Mouse (Mus musculus): ENCODE data around the gene Gm10392.
A peak's percentile ranks its signal among the peaks of the same experiment; 100 is the strongest.

Gene Gm10392

DNA sequence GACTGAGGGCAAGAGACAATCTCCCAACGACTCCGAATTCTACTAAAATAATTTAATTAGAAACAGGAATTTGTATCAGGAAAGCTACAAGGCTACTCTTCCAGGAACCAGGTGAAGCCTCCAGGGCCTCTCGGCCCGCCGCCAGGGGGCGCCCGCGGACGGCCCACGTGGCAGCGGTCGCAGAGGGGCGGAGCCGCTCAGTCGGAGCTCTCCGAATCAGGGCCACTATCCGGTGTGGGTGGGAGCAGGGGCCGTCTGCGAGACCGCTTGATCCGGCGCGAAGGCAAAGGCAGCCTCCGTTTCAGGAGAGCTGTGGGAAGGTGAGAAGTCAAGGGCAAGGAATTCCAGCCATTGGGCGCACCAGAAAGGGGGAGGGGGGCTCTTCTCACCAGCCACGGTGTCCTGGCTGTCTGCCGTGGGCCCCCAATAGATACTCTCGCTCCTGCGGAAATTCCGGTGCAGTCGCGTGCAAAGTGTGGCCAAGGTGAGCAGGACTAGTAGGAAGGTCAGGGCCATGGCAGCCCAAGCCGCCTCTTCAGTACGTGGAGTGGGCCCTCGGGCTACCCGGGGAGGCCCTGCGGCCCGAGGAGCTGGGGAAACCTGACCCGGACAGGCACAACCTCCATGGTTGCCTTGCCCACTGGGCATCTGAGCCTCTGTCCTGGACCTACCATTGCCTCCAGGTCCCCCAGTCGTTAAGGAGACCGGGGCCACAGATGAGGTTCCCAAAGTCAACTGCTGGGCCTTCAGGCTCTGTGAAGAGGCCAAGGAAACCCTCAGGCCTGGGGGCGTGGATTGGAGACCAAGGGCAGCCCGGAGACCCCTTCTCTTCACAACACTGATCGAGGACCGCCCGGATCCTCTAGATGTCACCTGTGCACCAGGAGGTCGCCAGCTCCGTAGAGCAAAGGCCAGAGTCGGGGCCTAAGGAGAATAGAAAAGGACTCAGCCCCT is 10.7 kb downstream of the Gm10392 start:
- peak; percentile 92 for DNase-seq (ENCODE audit: low read depth)

DNA sequence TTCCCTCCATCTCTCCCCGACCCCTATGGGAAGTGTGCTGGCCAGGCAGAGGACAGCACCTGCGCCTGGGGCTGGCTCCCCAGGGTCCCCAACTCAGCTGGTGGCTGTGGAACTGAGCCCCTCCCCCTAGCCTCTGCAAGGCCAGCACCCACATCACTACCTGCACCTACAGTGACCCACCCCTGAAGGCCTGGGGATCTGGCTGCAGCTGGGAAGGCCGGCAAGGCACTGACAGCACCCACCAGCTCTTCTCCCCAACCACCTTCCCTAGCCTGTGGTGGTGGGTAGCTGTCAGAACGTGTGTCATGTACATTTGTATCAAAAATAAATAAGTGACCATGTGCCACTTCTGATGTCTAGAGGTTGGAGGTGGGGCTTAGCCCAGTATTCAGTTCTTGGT is 11.6 kb downstream of the Gm10392 start:
- no peak for DNase-seq (ENCODE audit: low read depth)

DNA sequence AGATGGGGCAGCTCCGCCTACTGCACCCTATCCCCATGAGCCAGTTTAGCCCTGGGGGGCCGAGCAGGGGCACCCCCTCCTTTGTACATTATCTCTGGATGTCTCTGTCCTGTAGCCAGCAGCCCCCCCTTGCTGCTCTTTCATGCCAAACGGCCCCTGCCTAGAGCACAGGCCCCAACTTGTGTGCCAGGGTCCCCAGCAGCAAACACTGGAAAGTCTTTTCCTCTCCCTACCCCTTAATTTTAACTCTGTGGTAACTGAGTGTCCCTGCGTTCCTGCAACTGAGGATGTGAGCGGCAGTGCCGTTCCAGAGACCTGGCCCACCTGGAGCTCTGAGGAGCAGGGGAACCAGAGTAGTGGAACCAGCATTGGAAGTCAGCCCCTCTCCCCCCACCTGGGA is 12.1 kb downstream of the Gm10392 start:
- no peak for DNase-seq (ENCODE audit: low read depth)

DNA sequence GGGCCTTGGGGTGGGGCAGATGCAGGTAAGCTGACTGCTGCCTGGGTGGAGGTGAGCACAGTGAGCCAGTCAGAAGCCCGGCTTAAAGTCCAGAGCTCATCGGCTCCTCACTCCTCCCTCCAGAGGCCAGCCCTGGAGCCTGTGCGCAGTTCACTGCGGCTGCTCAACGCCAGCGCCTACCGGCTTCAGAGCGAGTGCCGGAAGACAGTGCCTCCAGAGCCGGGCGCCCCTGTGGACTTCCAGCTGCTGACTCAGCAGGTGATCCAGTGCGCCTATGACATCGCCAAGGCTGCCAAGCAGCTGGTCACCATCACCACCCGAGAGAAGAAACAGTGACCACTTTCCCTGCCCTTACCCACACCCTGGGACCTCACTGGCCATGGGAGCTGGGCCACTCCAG is 12.7 kb downstream of the Gm10392 start:
- DNase-seq (ENCODE audit: low read depth): no peak

DNA sequence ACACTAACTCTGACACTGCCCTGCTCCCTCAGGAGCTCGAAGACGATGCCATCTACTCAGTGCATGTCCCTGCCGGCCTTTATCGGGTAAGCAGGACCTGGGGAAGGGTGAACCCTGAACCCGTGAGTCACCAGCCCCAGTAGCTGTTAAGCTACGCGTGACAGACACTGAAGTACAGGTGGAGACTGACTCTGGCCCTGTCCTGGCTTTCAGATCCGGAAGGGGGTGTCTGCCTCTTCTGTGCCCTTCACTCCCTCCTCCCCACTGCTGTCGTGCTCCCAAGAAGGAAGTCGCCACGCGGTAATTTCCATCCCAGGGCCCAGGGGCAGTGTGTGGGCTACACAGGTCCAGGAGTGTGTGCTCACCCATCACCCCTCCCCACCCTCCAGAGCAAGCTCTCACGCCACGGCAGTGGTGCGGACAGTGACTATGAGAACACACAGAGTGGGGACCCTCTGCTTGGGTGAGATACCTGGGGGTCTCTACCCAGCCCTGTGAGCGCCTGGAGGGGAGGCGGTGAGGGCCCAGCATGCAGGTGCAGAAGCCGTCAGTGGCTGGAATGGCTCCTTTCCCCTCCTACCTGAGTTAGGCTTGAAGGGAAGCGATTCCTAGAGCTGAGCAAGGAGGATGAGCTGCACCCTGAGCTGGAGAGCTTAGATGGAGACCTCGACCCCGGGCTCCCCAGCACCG is 13.6 kb downstream of the Gm10392 start:
- DNase-seq (ENCODE audit: low read depth): no peak

DNA sequence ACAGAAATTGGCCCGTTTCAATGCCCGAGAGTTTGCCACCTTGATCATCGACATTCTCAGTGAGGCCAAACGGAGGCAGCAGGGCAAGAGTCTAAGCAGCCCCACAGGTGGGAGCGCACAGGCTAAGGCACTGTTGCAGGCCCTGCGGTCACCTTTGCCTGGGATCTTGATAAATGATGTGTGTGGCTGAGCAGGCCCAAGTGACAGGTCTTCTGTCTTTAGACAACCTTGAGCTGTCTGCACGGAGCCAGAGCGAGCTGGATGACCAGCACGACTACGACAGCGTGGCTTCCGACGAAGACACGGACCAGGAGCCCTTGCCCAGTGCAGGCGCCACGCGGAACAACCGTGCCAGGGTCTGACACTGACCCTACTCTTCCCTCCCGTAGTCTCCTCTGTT is 14.6 kb downstream of the Gm10392 start:
- no peak for DNase-seq (ENCODE audit: low read depth)

DNA sequence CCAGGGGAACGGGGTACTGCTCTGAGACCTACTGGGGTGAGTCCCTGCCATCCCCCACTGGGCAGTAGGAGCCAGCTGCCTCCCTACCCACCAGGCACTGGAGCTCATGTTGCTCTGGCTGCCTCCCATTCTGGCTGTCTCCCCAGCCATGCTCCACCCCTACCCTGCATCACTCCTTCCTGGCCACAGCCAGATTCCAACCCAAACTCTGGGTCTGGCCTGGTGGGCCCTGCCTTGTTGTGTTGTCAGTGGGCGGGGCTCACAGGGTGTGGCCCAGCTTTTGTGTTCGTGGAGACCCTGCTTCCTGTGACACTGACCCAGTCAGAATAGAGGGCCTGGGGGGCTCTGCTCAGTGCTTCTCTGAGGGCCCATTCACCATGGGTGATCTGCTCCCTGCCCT is 15.5 kb downstream of the Gm10392 start:
- DNase-seq (ENCODE audit: low read depth): no peak

DNA sequence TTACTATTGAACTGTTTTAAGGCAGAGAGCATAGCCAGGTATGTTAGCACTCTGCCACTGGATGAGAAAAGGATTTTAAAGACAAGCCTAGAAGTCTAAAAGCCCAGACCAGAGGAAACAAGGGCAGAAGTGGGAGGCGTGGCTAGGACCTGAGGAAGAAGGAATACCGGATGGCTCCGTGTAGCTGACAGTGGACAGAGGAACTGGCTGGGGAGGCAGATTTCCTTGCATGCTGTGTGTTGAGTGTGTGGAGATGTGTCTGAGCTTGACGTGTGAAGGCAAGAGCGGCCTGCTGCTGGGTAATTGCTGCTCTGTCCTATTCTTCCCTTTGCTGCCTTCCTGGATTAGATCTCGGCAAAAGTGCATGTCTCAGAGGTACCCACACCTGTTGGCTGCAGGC is 16.5 kb downstream of the Gm10392 start:
- no peak for DNase-seq (ENCODE audit: low read depth)

DNA sequence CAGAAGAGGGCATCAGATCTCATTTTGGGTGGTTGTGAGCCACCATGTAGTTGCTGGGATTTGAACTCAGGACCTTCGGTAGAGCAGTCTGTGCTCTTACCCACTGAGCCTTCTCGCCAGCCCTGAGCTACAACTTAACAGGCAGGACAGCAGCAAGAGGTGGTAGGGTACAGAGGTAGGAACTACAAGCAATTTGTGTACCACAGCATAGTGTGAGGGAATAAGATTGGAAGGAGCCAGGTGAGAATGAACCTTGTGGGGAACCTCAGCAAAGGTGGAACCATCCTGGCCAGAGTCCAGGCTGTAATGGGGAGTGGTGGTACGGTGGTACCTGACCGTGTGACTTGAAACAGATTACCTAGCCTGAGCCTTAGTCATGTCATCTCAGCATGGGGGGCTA is 17.0 kb downstream of the Gm10392 start:
- no peak for DNase-seq (ENCODE audit: low read depth)

DNA sequence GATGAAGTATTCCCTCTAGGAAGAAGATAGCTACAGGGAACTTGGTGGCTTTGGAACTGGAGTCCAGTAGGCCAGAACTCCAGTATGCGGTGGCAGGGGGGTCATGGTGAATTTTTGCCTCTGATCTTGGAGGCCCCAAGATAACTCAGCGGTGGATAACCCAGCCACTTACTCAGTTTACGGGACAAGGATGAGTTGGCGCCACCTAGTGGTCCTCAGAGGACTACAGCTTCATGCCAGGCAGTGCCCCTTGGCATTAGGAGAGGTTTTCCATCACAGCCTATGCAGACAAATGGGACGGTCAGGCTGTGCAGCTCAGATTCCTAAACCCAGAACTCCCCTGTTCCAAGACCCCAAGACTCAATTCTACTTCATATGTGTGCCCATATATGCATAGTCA is 17.6 kb downstream of the Gm10392 start:
- peak; percentile 90 for DNase-seq (ENCODE audit: low read depth)

DNA sequence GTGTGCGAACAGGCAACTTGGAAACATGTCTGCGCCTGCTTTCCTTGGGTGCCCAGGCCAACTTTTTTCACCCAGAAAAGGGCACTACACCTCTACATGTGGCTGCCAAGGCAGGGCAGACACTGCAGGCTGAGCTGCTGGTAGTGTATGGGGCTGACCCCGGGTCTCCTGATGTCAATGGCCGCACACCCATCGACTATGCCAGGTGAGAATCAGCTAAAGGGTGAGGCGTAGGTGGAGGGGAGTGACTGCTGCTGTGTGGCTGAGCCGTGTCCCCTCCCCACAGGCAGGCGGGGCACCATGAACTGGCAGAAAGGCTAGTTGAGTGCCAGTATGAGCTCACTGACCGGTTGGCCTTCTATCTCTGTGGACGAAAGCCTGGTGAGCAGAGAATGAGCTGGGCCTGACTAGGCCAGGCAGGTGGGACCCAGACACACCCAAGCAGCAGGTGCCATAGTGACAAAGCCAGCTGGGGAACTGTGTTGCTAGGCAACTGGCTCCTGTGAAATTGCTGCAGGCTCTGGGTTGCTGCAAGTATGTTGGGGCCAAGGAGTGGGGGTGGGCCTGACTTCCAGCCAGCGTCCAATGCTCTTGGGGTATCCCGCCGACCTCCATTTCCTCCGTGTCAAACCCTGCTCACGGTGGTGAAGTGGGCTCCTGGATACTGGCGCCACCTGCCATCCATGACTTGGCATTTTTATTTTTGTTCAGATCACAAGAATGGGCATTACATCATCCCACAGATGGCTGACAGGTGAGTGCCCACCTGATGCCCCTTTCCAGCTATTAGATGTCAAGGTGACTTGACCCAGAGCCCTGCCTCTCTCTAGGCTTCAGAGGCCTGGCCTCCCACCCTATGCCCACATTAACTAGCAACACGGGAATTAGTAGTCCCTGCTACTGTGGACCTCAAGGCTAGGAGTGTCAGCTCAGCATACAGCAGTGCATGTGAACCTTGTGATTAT is 18.4 kb downstream of the Gm10392 start:
- no peak for DNase-seq (ENCODE audit: low read depth)

DNA sequence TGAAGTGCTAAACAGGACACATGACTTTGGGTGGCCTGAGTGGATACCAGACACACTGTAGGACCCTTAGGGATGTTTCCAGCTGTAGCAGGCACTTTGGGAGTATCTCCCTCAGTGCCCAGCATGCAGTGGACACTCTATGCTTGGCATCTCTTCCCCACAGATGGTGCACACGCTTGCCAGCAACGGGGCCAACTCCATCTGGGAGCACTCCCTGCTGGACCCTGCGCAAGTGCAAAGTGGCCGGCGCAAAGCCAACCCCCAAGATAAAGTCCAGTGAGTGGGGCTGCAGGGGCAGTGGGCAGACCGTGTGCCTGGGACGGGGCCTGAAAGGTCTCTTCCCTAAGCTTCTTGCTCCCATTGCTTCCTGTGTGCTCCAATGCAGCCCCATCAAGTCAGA is 19.6 kb downstream of the Gm10392 start:
- DNase-seq (ENCODE audit: low read depth): no peak

DNA sequence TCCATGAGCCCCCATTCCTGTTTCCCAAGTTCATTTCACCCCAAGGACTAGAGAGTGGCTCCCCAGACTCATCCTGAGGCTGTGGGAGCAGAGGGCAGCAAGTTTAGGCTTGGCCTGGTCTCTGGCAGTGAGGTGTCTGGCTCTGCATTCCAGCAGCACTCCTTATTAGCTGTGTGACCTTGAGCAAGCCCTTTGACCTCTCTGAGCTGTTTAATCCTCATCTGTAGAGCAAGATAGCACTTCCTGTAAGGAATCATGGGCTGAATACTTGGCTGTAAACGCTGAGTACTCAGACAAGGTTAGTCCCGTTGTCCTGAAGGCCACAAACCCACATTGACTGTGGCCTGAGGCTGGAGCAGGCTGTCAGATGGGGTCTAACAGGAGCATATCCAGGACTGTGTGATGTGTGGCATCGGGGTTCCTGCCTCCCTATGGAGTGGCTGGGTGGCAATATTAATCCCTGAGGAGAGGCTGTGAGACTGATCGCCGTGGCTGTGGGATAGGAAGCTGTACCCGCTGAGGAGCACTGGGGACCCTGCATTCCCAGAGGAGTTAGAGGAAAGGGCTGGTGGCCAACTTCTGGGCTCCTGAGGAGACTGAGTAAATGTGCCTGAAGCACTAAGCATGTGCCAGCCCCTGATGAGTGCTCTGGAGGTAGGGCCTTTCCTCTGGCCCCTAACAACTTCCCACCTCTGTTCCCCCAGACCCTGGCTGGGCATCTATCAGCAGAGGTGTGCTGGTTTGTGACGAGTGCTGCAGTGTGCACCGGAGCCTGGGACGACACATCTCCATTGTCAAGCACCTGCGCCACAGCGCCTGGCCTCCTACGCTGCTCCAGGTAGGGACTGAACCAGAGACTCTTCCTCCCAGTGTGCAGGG is 20.5 kb downstream of the Gm10392 start:
- no peak for DNase-seq (ENCODE audit: low read depth)

DNA sequence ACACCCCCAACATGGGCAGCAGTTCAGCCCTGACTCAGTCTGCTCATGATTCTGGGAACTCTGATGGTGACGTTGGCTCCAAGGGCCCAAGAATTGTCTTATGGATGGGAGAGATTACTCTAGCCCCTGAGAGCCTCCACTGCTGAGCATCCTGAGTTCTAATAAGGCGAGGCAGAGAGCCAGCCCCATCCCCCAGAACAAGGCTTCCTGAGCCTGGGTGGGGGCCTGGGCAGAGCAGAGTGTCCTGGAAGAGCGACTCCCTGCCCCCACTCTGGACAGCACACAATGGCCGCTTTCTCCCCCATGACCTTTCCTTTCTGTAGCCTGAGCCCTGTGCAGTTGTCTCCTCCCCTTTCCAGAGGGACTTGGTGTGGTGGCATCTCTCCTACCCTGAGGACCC is 21.1 kb downstream of the Gm10392 start:
- no peak for DNase-seq (ENCODE audit: low read depth)

DNA sequence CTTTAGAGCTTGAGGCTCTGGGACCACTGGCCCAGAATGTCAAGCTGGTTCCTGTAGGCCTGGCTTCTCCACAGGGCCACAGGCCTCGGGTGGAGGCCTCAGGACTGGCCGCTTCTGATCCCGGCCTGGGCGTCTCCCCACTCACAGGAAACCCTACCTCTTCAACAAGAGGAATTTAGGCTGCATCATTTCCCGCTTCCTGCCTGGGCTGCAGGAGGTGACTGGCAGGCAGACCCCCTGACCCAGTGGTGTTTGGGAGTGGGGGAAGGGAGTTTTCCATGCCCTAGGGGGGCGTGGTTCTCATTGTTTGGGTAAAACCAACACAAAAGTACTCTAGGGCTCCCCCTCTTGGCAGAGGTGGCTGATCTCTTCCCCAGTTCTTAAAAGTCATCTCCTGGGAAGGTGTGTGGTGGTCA is 21.6 kb downstream of the Gm10392 start:
- DNase-seq (ENCODE audit: low read depth): peak; percentile 87

DNA sequence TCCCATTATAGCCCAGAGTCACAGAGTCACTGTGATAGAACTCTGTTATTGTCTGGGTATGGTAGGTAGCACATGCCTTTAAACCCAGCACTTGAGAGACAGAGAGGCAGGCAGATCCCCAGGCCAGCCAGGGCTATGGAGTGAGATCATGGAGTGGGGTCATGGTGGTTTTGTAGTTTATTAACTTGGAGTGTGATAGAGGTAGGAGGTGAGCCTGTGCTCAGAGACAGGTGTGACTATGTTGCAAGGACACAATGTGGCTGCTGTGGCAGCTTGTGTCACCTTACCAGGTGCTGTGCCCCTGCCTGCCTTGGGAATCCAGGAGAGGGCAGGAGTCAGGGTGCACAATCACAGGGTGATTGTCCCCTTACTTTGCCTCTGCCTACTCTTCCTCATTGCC is 23.5 kb downstream of the Gm10392 start:
- no peak for DNase-seq (ENCODE audit: low read depth)

DNA sequence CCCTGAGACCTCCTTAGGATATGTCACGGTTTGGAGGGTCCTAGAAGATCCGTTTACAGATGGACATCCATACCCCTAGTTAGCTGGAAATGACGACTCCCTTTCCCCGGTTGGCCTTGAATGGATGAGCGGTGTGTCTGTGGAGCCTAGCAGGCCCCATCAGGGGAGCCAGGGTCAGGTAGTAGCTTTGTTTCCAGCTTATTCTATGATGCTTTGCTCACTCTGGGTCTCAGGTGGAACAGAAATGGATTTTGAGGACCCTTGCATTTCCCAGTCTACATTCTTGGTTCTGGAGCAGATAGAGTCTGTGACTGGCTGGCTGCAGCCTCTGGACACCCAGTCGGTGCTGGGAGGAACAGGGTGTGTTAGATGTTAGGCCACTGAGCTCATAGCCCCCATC is 24.2 kb downstream of the Gm10392 start:
- DNase-seq (ENCODE audit: low read depth): no peak

DNA sequence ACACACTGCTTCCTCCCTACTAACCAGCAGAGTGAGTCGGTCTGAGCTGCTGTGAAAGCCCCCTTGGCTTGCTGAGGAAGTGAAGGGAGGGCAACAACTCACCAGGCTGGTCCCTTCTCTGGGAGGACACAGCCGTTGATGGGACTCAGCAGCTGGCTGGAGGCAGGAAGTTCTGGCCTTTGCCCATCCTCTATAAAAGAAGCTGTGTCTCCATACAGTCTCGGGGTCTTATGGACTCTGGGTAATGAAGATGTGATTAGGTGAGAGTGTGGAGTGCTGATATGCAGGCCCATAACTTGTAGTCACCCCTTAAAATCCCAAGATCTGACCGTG is 24.7 kb downstream of the Gm10392 start:
- no peak for DNase-seq (ENCODE audit: low read depth)

DNA sequence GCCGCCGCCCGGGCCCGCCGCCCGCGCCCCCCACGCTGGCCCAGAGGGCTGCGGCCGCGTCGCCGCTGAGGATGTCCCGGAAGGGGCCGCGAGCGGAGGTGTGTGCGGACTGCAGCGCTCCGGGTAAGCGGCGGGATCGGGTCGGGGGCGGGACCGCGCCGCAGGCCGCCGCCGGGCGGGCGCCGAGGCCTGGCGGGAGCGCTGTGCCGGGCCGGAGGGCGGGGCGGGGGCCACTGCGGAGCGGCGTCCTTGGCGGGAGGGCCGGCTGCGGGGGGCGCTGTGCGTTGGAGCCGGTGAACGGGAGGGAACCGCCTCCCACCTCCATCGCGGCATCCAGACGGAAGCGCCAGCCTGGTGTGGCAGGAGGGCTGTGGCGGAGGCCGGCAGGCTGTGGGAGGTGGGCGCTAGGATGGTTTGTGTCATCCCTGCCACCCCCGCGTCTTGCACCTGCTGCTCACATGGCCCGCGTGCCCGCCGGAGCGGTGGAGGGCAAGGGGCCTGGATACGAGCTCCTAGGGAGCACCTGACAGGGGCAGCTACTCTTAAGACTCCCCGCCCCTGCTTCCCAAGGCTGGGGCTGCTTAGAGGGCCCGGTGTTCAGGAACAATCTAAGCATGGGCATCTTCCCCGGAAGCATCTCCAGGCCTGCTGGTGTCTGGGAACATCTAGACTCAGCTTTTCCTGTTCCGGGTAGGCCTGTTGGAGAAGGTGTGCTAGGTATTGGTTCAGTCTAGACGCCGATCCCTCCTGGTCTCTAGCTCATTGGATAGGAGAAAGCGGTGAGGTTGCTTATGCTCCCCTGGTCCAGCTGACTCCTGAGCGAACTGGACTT is 25.3 kb downstream of the Gm10392 start, which contains the start of gene Git1:
TSS of gene Git1 (plus strand) at position 51 of the 832 bp plus-strand sequence.
- peak; percentile 66 for DNase-seq (ENCODE audit: low read depth)

DNA sequence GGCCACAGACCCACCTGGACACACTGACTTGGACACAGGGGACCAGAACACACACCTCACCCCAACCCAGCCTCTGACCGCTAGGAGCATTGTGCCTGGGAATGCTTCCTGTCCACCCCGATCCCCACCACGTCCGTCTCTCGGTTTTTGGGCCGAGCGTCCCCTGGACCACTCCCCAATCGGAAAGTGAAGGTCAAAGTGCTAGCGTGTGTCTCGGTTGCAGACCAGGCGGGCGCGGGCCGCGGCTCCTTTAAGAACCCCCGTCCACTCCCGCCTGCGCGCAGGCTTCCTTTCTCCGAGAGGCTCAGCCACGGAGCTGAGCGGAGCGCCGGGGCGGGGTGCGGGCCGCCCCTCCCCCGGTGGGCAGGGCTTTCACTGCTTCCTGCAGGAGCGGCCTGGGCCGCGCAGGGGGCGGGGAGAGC is 26.1 kb downstream of the Gm10392 start:
- DNase-seq (ENCODE audit: low read depth): peak; percentile 94
